Comparison of ENCODE assay signal across 20 mouse cellular contexts in the genomic region with DNA sequence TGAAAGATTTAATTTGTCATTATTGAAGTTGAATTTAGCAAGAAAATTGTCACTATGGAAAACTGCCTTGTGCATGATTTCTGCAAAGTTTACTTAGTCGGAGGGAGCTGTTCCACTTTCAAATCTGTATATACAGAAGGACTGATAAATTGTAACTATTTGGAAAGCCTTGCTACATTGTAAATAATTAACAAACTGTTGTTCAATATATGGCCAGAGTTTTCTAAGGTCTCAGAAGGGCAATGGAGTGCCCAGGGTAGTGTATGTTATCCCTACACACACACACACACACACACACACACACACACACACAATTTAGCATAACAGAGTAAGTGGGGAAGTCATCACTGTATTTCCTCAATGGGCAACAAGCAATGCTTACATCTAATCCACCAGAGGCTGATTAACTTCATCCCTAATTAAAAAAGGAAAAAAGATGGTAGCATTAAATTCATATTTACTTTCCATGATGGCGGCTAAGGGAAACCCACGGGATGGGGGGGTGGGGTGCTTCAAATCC.
DNase-seq lines count a peak whose midpoint lies in the region; ATAC-seq and TF ChIP-seq lines count a peak whose summit lies in the region.
"Had no signal": no experiment of that assay in that cellular context is flagged by ENCODE, and none has a peak within 500 bp of the region (broad histone marks: within the 10 kb centered on the region; RNA-seq: fewer than 3 reads in every experiment).

No protein-coding gene starts in this region.

- H3K9ac ChIP-seq in intestine, embryonic 14.5 days (ENCODE audit: low read length) = no peak overlapping the region
- no peak overlapping the region for H3K9ac ChIP-seq in intestine, postnatal 0 days (ENCODE audit: low read depth, low read length)
- no peak overlapping the region for H3K9ac ChIP-seq in liver, embryonic 13.5 days
- no peak overlapping the region for H3K9ac ChIP-seq in liver, embryonic 14.5 days (replicated peaks)
- H3K9ac ChIP-seq in neural tube, embryonic 14.5 days (replicated peaks; ENCODE audit: low read depth, low read length) = no peak overlapping the region
- H3K9ac ChIP-seq: embryonic facial prominence, embryonic 15.5 days had no signal

- H3K4me2 ChIP-seq in intestine, embryonic 14.5 days (ENCODE audit: low read length) = no peak overlapping the region
- no peak overlapping the region for H3K4me2 ChIP-seq in intestine, postnatal 0 days (replicated peaks; ENCODE audit: low read depth)
- no peak overlapping the region for H3K4me2 ChIP-seq in liver, embryonic 13.5 days
- no peak overlapping the region for H3K4me2 ChIP-seq in liver, embryonic 14.5 days (ENCODE audit: low read depth)
- no peak overlapping the region for H3K4me2 ChIP-seq in neural tube, embryonic 14.5 days (ENCODE audit: low read depth, low read length)
- H3K4me2 ChIP-seq: embryonic facial prominence, embryonic 15.5 days had no signal

- no peaks in the 10 kb centered on the region for H3K9me3 ChIP-seq in intestine, embryonic 14.5 days (ENCODE audit: control insufficient read depth, low read length)
- no peaks in the 10 kb centered on the region for H3K9me3 ChIP-seq in intestine, postnatal 0 days (ENCODE audit: control insufficient read depth)
- no peaks in the 10 kb centered on the region for H3K9me3 ChIP-seq in liver, embryonic 13.5 days (replicated peaks)
- no peaks in the 10 kb centered on the region for H3K9me3 ChIP-seq in liver, embryonic 14.5 days (ENCODE audit: control insufficient read depth, low read length)
- H3K9me3 ChIP-seq in neural tube, embryonic 14.5 days (ENCODE audit: control insufficient read depth, low read length) = no peaks in the 10 kb centered on the region
- H3K9me3 ChIP-seq: embryonic facial prominence, embryonic 15.5 days; forebrain, embryonic 10.5 days; heart, embryonic 10.5 days had no signal

- H3K4me3 ChIP-seq in intestine, embryonic 14.5 days (ENCODE audit: low read depth, low read length) = no peak overlapping the region
- no peak overlapping the region for H3K4me3 ChIP-seq in intestine, postnatal 0 days (ENCODE audit: low read depth, low read length)
- no peak overlapping the region for H3K4me3 ChIP-seq in liver, embryonic 13.5 days (replicated peaks)
- no peak overlapping the region for H3K4me3 ChIP-seq in liver, embryonic 14.5 days (ENCODE audit: insufficient read depth in 1 of 2, low read depth in 2 of 2, low read length in 2 of 2)
- no peak overlapping the region for H3K4me3 ChIP-seq in neural tube, embryonic 14.5 days (ENCODE audit: low read depth, low read length)
- H3K4me3 ChIP-seq: embryonic facial prominence, embryonic 15.5 days; erythroblast, embryonic 14.5 days; forebrain, embryonic 10.5 days; heart, embryonic 10.5 days had no signal

- DNase-seq in intestine, embryonic 14.5 days (ENCODE audit: low spot score) = peak; percentile 4
- no peak for DNase-seq in liver, embryonic 13.5 days
- DNase-seq in liver, embryonic 14.5 days (ENCODE audit: low read depth in 3 of 3, low spot score in 3 of 3) = peak in 1 of 3 experiments; percentile 5
- DNase-seq in frontal cortex, postnatal 10 days (ENCODE audit: low spot score in 2 of 2) = no peak
- DNase-seq: adrenal gland, adult 8-10 months; adrenal gland, postnatal 36 days; cerebellum, adult 2 months; cerebellum, postnatal 10 days; embryo, embryonic 11 days; heart, adult 18-20 months; heart, postnatal 10 days; heart, postnatal 4 days had no signal

- H3K36me3 ChIP-seq in intestine, embryonic 14.5 days (ENCODE audit: control insufficient read depth, insufficient read depth, low read length) = no peaks in the 10 kb centered on the region
- no peaks in the 10 kb centered on the region for H3K36me3 ChIP-seq in intestine, postnatal 0 days (ENCODE audit: control insufficient read depth, insufficient read depth)
- H3K36me3 ChIP-seq in liver, embryonic 13.5 days = no peaks in the 10 kb centered on the region
- H3K36me3 ChIP-seq in liver, embryonic 14.5 days (replicated peaks; ENCODE audit: control insufficient read depth, insufficient read depth, low read depth) = no peaks in the 10 kb centered on the region
- no peaks in the 10 kb centered on the region for H3K36me3 ChIP-seq in neural tube, embryonic 14.5 days (ENCODE audit: control insufficient read depth, insufficient read depth, low read length)
- H3K36me3 ChIP-seq: embryonic facial prominence, embryonic 15.5 days; forebrain, embryonic 10.5 days; heart, embryonic 10.5 days had no signal

- no peak for TF ChIP-seq EP300 in liver, embryonic 14.5 days (IDR thresholded peaks at IDR 0.05; ENCODE audit: low read depth)

- TF ChIP-seq CTCF in intestine, postnatal 0 days (IDR thresholded peaks at IDR 0.05; ENCODE audit: low read depth) = no peak
- TF ChIP-seq CTCF in liver, embryonic 14.5 days (IDR thresholded peaks at IDR 0.05; ENCODE audit: low read depth) = no peak

- no peak overlapping the region for H3K27ac ChIP-seq in intestine, embryonic 14.5 days (ENCODE audit: low read depth)
- no peak overlapping the region for H3K27ac ChIP-seq in intestine, postnatal 0 days (ENCODE audit: low read depth, low read length)
- H3K27ac ChIP-seq in liver, embryonic 13.5 days = no peak overlapping the region
- no peak overlapping the region for H3K27ac ChIP-seq in liver, embryonic 14.5 days
- no peak overlapping the region for H3K27ac ChIP-seq in neural tube, embryonic 14.5 days (ENCODE audit: low read depth, low read length)
- H3K27ac ChIP-seq: embryonic facial prominence, embryonic 15.5 days; forebrain, embryonic 10.5 days; heart, embryonic 10.5 days had no signal

- 66% methylated on average over 3 of the region's 3 CpGs for WGBS in intestine, embryonic 14.5 days
- WGBS in intestine, postnatal 0 days = 56% methylated on average over 3 of the region's 3 CpGs
- 59% methylated on average over 3 of the region's 3 CpGs for whole genome bisulfite sequencing in liver, embryonic 13.5 days (ENCODE audit: insufficient replicate concordance)
- 56% methylated on average over 3 of the region's 3 CpGs for WGBS in liver, embryonic 14.5 days (ENCODE audit: insufficient replicate concordance)
- WGBS in neural tube, embryonic 14.5 days = 75% methylated on average over 3 of the region's 3 CpGs

- ATAC-seq in intestine, embryonic 14.5 days (replicated peaks; ENCODE audit: low FRiP score, low TSS enrichment, low read depth) = no peak
- no peak for ATAC-seq in intestine, postnatal 0 days
- 0 out of 2 replicates have a peak, but pooled peaks have one; percentile 45 for ATAC-seq in liver, embryonic 13.5 days (ENCODE audit: low read depth)
- peak; percentile 26; the same call in 1 of the 2 replicates for ATAC-seq in liver, embryonic 14.5 days (ENCODE audit: insufficient read depth)
- ATAC-seq in neural tube, embryonic 14.5 days (ENCODE audit: low read depth) = peak; percentile 57; the same call in 1 of the 2 replicates
- ATAC-seq in megakaryocyte progenitor cell, adult 5-6 weeks (replicated peaks; ENCODE audit: poor library complexity) = no peak
- ATAC-seq: forebrain, embryonic 14.5 days had no signal

- peaks cover 9% of the 10 kb centered on the region for H3K4me1 ChIP-seq in intestine, embryonic 14.5 days (replicated peaks; ENCODE audit: control insufficient read depth, insufficient read depth, low read length)
- peaks cover 3% of the 10 kb centered on the region; the same call in 1 of the 2 replicates for H3K4me1 ChIP-seq in intestine, postnatal 0 days (replicated peaks; ENCODE audit: control insufficient read depth, insufficient read depth, low read length)
- H3K4me1 ChIP-seq in liver, embryonic 13.5 days (replicated peaks) = peaks cover 17% of the 10 kb centered on the region
- peaks cover 0 to 14% of the 10 kb centered on the region in 2 experiments; a peak in 2 of 4 replicates for H3K4me1 ChIP-seq in liver, embryonic 14.5 days (replicated peaks; ENCODE audit: control insufficient read depth in 2 of 2, insufficient read depth in 2 of 2, low read length in 1 of 2)
- H3K4me1 ChIP-seq in neural tube, embryonic 14.5 days (ENCODE audit: control insufficient read depth, insufficient read depth, low read length) = no peaks in the 10 kb centered on the region

- no peaks in the 10 kb centered on the region for H3K27me3 ChIP-seq in intestine, embryonic 14.5 days (replicated peaks; ENCODE audit: control insufficient read depth, insufficient read depth, low read length)
- H3K27me3 ChIP-seq in intestine, postnatal 0 days (replicated peaks; ENCODE audit: control insufficient read depth, insufficient read depth, low read length) = no peaks in the 10 kb centered on the region
- H3K27me3 ChIP-seq in liver, embryonic 13.5 days = no peaks in the 10 kb centered on the region; the same call in 1 of the 2 replicates
- H3K27me3 ChIP-seq in liver, embryonic 14.5 days (ENCODE audit: control insufficient read depth, insufficient read depth, low read length) = no peaks in the 10 kb centered on the region
- H3K27me3 ChIP-seq in neural tube, embryonic 14.5 days (ENCODE audit: control insufficient read depth, insufficient read depth, low read length) = no peaks in the 10 kb centered on the region
- H3K27me3 ChIP-seq: embryonic facial prominence, embryonic 15.5 days had no signal

Comparison
In these comparisons a context has a peak if more than half of its experiments do, and no peak if none do; other contexts are left out.
1. ATAC-seq: peak in liver, embryonic 13.5 days (single experiment), liver, embryonic 14.5 days (single experiment) and neural tube, embryonic 14.5 days (single experiment); none in intestine, embryonic 14.5 days (single experiment), intestine, postnatal 0 days (single experiment) and megakaryocyte progenitor cell, adult 5-6 weeks (single experiment).